Mouse (Mus musculus) kidney, adult 2 months (tissue): Measurements from ENCODE around the gene Cngb1. TPM values are rescaled to one million over a fixed set of nuclear protein-coding genes. Genes with fewer than 3 reads are reported as not detected.

ENCODE experiments used
- DNase-seq: peaks from one replicate; pipeline ENCODE4 v3.0.0; 2021
- H3K27ac ChIP-seq: fragments of 200-500 bp; 2 replicates; pipeline ENCODE4 v1.5.1; 2012; ENCODE audit warnings: low read depth, low read length, control low read depth, inconsistent platforms; ENCODE audit not compliant: insufficient read depth
- H3K27me3 ChIP-seq: fragments of 200-500 bp; replicated peaks from 2 replicates; pipeline ENCODE4 v1.6.1; 2012; ENCODE audit warnings: mild to moderate bottlenecking, moderate library complexity, low read length, inconsistent platforms; ENCODE audit not compliant: control insufficient read depth, insufficient read depth
- H3K36me3 ChIP-seq: fragments of 200-500 bp; 2 replicates; pipeline ENCODE4 v1.6.1; 2012; ENCODE audit warnings: mild to moderate bottlenecking, moderate library complexity, low read length, inconsistent platforms; ENCODE audit not compliant: control insufficient read depth, insufficient read depth
- H3K4me1 ChIP-seq: fragments of 200-500 bp; 2 replicates; pipeline ENCODE4 v1.6.1; 2011; ENCODE audit warnings: low read length; ENCODE audit not compliant: control insufficient read depth, insufficient read depth
- H3K4me3 ChIP-seq: fragments of 200-500 bp; 2 replicates; pipeline ENCODE4 v1.5.1; 2011; ENCODE audit warnings: mild to moderate bottlenecking, low read depth, low read length, control low read depth; ENCODE audit not compliant: insufficient read depth
- CTCF ChIP-seq: fragments of 200-500 bp; conservative IDR thresholded peaks from 2 replicates; pipeline ENCODE4 v1.5.1; 2011; ENCODE audit warnings: low read depth, mild to moderate bottlenecking, control low read depth, low read length, moderate library complexity, mixed read lengths; ENCODE audit not compliant: insufficient read depth, insufficient read length
- POLR2A ChIP-seq: fragments of 200-500 bp; IDR thresholded peaks from one replicate; pipeline ENCODE4 v1.6.1; 2011; ENCODE audit warnings: low read depth, low read length, control low read depth
- WGBS: fragments of 180-500 bp; shearing (Covaris S2); methylation state at CpG from one replicate; pipeline ENCODE4 v1.1.7; 2018; 5-methylcytosine and 5-hydroxymethylcytosine counted together
- polyA plus RNA-seq: library from polyadenylated mRNA; depleted of rRNA; stranded (reverse); fragments of >200 nt; gene quantifications from 2 replicates; pipeline ENCODE4 v1.2.3, GENCODE M21; 2012

Gene Cngb1
- polyA plus RNA-seq, 1 experiment, result 0.38 TPM

- DNase-seq, result no peak
- 87% methylated on average over 2 of the region's 2 CpGs for WGBS
- no peaks in the 10 kb centered on the region for H3K27me3 ChIP-seq
- H3K4me3 ChIP-seq, result no peak overlapping the region
- peaks cover 3% of the 10 kb centered on the region; the same call in 1 of the 2 replicates for H3K4me1 ChIP-seq
- no peak for TF ChIP-seq POLR2A
- TF ChIP-seq CTCF, result no peak
- no peaks in the 10 kb centered on the region; the same call in 1 of the 2 replicates for H3K36me3 ChIP-seq
- no peak overlapping the region for H3K27ac ChIP-seq
Observed at GRCm38 (mm10) chr8:95348356-95348755, 42.0 kb upstream of the Cngb1 start.

DNA sequence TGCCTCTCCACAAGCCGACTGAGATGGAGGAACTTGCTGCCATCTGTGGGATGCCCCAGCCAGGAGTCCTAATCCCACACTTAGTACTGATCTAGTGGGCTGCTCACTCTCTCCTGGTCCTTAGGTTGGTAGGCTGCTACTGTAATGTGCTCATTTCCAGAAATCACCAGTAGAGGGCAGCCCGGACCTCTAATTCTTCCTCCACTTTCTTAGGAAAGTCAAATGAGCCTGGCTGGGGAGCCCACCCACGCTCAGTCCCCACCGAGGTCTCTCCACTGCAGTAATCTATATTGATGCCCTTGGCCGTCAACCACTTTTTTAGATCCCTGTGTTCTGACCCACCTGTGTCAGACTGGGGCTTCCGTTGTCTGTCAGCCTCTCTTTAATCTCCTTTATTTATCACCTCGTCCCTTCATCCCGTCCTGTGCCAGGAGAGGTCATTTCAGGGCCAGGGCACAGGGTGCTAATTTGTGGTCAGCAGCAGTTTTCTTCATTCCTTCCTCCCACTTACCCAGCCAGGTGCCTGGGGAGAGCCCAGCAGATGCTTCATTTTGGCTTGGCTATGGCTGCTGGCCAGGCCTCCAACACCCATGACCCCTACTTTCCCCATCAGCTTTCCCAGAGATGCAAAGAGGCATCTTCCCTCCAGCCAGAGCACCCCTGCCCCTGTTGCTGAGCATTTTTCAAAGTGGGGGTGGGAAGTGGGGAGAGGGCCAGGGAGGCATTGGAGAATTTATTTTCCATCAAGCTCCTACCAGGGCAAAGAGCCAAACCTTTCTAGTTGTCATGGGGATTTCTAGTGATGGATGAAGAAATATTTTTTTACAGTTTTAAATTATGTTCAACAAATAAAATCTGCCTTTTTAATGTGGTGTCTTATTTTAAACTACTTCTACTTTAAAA is 40.5 kb upstream of the Cngb1 start:
- peak; percentile 69 for DNase-seq
- Histone ChIP-seq H3K27me3 (no peaks in the 10 kb centered on the region), H3K4me1 (peaks cover 2% of the 10 kb centered on the region; the same call in 1 of the 2 replicates), H3K4me3 (no peak overlapping the region), H3K27ac (no peak overlapping the region), H3K36me3 (no peaks in the 10 kb centered on the region; the same call in 1 of the 2 replicates)
- TF ChIP-seq CTCF (peak; percentile 63), POLR2A (no peak)
- WGBS, result 30% methylated on average over 8 of the region's 8 CpGs

DNA sequence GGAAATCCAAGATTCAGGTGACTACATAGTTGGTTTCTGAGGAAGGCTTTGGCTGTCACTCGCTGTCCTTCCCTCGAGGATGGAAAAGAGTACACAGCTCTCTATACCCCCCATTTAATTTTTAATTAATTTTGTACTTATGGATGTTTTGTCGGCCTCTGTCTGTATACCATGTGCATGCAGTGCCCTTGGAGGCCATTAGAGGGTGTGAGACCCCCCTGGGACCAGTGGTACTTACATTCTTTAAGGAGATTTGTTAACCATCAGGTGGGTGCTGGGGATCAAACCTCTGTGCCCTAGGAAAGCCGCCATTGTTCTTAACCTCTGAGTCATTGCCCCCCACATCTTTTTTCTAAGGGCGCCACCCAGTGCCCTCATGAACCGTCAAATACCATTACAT is 38.3 kb upstream of the Cngb1 start:
- no peak for DNase-seq

GRCm38 (mm10) chr8:95341721-95342120 is 35.3 kb upstream of the Cngb1 start:
- Histone ChIP-seq H3K4me1 (no peaks in the 10 kb centered on the region), H3K36me3 (no peaks in the 10 kb centered on the region; the same call in 1 of the 2 replicates), H3K27ac (no peak overlapping the region), H3K4me3 (no peak overlapping the region), H3K27me3 (no peaks in the 10 kb centered on the region)
- TF ChIP-seq POLR2A, result no peak
- no peak for TF ChIP-seq CTCF
- DNase-seq, result peak; percentile 41
- 62% methylated on average over 5 of the region's 5 CpGs for WGBS

More for the DNA sequence above, 38.3 kb upstream of the Cngb1 start:
- 87% methylated on average over 6 of the region's 6 CpGs for WGBS
- TF ChIP-seq POLR2A (no peak), CTCF (no peak)
- Histone ChIP-seq H3K27me3 (no peaks in the 10 kb centered on the region), H3K4me1 (no peaks in the 10 kb centered on the region), H3K4me3 (no peak overlapping the region), H3K27ac (no peak overlapping the region), H3K36me3 (no peaks in the 10 kb centered on the region; the same call in 1 of the 2 replicates)

DNA sequence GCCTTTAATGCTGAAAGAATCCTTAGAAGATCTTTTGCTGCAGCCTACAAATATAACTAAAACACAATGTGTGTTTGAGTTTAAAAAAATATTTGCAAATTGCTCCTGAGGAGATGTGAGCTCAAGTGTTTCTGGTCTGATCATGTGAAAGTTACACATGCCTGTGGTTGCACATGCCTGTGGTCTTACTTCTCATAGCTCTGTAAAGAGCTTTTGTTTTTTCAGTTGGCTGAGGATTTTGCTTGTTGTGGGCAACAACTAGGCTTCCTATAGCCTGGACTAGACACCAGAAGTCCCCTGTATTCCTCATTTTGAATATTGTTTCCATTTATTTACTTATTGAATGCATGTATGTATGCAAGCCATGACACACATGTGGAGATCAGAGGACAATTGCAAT is 30.0 kb upstream of the Cngb1 start:
- Histone ChIP-seq H3K27ac (no peak overlapping the region), H3K4me3 (no peak overlapping the region), H3K27me3 (no peaks in the 10 kb centered on the region), H3K36me3 (no peaks in the 10 kb centered on the region), H3K4me1 (peaks cover 4% of the 10 kb centered on the region; the same call in 1 of the 2 replicates)
- TF ChIP-seq POLR2A (no peak), CTCF (no peak)
- no peak for DNase-seq

GRCm38 (mm10) chr8:95335706-95336105 is 29.3 kb upstream of the Cngb1 start:
- TF ChIP-seq CTCF (no peak), POLR2A (no peak)
- 90% methylated on average over 1 of the region's 1 CpGs for WGBS

More at GRCm38 (mm10) chr8:95335706-95336105, 29.3 kb upstream of the Cngb1 start:
- DNase-seq, result no peak
- no peaks in the 10 kb centered on the region for H3K36me3 ChIP-seq
- peaks cover 7% of the 10 kb centered on the region; the same call in 1 of the 2 replicates for H3K4me1 ChIP-seq
- no peak overlapping the region for H3K4me3 ChIP-seq
- H3K27ac ChIP-seq, result no peak overlapping the region
- no peaks in the 10 kb centered on the region for H3K27me3 ChIP-seq
